Mouse (Mus musculus): ENCODE data around the gene Tada2b.

DNA sequence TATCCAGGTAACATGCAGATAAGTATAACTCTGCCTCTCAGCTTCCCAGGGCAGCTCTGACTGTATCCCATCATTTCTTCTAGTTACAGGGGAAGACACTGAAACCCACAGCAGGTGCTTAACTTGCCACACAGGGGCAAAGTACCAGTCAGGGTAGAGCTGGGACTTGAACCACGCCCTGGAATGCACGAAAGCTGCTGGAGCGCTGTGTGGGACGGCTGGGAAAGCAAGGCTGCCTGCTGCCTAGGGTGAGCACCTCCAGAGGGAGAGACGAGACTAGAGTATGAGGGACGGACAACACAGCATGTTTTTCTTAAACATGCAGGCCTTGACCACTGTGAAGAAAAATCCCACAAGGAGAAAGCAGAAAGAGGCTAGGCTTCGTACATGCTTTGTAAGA is 21.1 kb upstream of the Tada2b start:
- TF ChIP-seq TAL1 (conservative IDR thresholded peaks at IDR 0.05; ENCODE audit: low read depth, low read length) (no peak), GATA1 (IDR thresholded peaks at IDR 0.05; ENCODE audit: borderline replicate concordance, low read length) (no peak), CTCF (IDR thresholded peaks at IDR 0.05; ENCODE audit: low read depth, low read length) (no peak), POLR2AphosphoS5 (IDR thresholded peaks at IDR 0.05; ENCODE audit: insufficient replicate concordance, low read depth, low read length) (no peak)
